Mouse (Mus musculus) cortical plate, adult 2 months (tissue): ENCODE data around the gene Elp5.

Experiments used
- CTCF ChIP-seq: fragments of 200-500 bp; IDR thresholded peaks from 2 replicates; pipeline ENCODE4 v1.5.1; 2011; ENCODE audit warnings: mild to moderate bottlenecking, control low read depth, low read length; ENCODE audit not compliant: insufficient read depth; ENCODE audit errors: extremely low read depth
- POLR2A ChIP-seq: fragments of 200-500 bp; IDR thresholded peaks from 2 replicates; pipeline ENCODE4 v1.6.1; 2011; ENCODE audit warnings: mild to moderate bottlenecking, low read length, control low read depth; ENCODE audit not compliant: insufficient read depth; ENCODE audit errors: extremely low read depth

DNA sequence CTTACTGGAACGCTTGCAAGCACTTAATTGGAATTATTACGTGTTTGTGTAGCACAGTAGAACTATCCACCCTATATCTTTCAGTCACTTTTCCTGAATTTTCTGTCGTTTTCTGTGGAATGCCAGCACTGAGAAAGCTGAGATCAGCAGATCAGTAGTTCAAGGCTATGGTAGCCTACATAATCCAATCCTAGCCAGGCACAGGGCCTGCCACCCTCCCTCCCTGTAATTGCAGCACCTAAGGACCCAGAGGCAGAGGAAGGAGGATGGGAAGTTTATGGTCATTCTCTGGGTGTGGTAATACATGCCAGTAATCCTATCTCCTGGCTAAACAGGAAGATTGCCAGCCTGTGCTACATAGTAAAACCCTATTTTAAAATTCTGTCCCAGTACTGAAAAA lies 59.5 kb downstream of the Elp5 start:
- TF ChIP-seq POLR2A: no peak
- TF ChIP-seq CTCF: no peak
